Mouse (Mus musculus): ENCODE results near the gene Scap.

DNA sequence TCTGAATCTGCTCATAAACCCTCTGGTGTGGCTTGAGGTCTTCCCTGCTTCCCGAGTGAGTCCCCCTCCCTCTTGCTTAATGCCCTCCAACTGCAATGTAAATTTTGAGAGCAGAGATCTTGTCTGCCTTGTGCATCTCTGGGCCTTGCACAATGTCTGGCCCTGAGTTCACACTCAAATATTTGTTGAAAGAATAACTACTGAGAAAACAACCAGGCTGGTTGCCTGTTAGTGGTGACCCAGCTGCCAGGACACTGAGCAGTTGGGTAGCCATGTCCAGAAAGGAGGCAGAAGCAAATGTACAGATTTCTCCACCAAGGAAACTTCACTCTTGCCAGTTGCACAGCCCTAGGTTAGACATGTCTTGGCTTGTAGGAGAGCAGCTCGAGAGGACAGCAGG is 25.3 kb downstream of the Scap start:
- TF ChIP-seq CTCF (IDR thresholded peaks at IDR 0.05; ENCODE audit: low read depth, low read length) (no peak), POLR2A (IDR thresholded peaks at IDR 0.05; ENCODE audit: insufficient read depth, low read length) (no peak)
